Mouse (Mus musculus) hindbrain, embryonic 12.5 days (tissue): ENCODE data around the gene 5730455P16Rik. TPM values are rescaled to one million over a fixed set of nuclear protein-coding genes. Genes with fewer than 3 reads are reported as not detected.
"Not testable (repeated sequence)": the region's sequence is repeated elsewhere in the genome, so short reads cannot be mapped to it uniquely, and the experiment has no call there.

ENCODE experiments used
- ATAC-seq: fragments of 200-750 bp; cut with Nextera tagmentation; 2 replicates; pipeline ENCODE4 v1.8.0; 2017; ENCODE audit warnings: moderate TSS enrichment; ENCODE audit not compliant: low FRiP score
- H3K27ac ChIP-seq: fragments of 300-500 bp; sonication (generic); 2 replicates; pipeline ENCODE4 v1.5.1; 2016; ENCODE audit warnings: mild to moderate bottlenecking
- H3K27me3 ChIP-seq: fragments of 300-500 bp; sonication (generic); 2 replicates; pipeline ENCODE4 v1.6.1; 2016; ENCODE audit warnings: mild to moderate bottlenecking
- H3K36me3 ChIP-seq: fragments of 300-500 bp; sonication (generic); 2 replicates; pipeline ENCODE4 v1.6.1; 2016; ENCODE audit warnings: mild to moderate bottlenecking
- H3K4me1 ChIP-seq: fragments of 300-500 bp; sonication (generic); 2 replicates; pipeline ENCODE4 v1.6.1; 2016
- H3K4me2 ChIP-seq: fragments of 300-500 bp; sonication (generic); replicated peaks from 2 replicates; pipeline ENCODE4 v1.6.1; 2016; ENCODE audit warnings: mild to moderate bottlenecking
- H3K4me3 ChIP-seq: fragments of 300-500 bp; sonication (generic); 2 replicates; pipeline ENCODE4 v1.5.1; 2016; ENCODE audit warnings: mild to moderate bottlenecking
- H3K9ac ChIP-seq: fragments of 300-500 bp; sonication (generic); 2 replicates; pipeline ENCODE4 v1.6.1; 2016; ENCODE audit warnings: mild to moderate bottlenecking, moderate library complexity
- H3K9me3 ChIP-seq: fragments of 300-500 bp; sonication (generic); replicated peaks from 2 replicates; pipeline ENCODE4 v1.6.1; 2016; ENCODE audit warnings: mild to moderate bottlenecking
- WGBS: fragments of 180-500 bp; shearing (Covaris S2); methylation state at CpG from one replicate; pipeline ENCODE4 v1.1.7; 2016; 5-methylcytosine and 5-hydroxymethylcytosine counted together
- polyA plus RNA-seq: library from polyadenylated mRNA; unstranded; fragments of >200 nt; fragmentation: Nextera tagmentation; extraction: Ambion mirVana; gene quantifications from 2 replicates; pipeline ENCODE4 v1.2.1, GENCODE M21; 2016

The 5730455P16Rik gene
- polyA plus RNA-seq, 1 experiment from 2014 or later = 28.7 TPM

DNA sequence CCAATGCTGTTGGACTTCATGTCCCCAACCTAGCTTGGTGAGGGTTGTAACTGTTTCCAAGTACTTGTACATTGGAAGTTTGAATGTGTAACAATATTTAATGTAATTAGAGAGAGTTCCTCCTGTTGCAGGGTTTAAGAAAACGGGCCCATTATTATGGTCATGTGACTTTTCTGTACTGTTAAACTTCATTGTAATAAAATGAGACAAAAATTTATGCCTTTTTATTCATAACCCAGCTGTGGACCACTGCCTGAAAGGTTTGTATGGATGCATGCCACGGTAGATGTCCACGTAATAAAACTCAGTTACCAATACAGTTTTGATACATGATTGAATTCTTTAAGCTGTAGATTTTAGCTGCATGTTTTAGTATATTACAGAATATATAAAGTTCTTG lies 18.1 kb upstream of the 5730455P16Rik start:
- Histone ChIP-seq H3K4me1 (no peaks in the 10 kb centered on the region), H3K9me3 (no peaks in the 10 kb centered on the region), H3K4me3 (no peak overlapping the region), H3K27ac (no peak overlapping the region), H3K36me3 (peaks cover 72% of the 10 kb centered on the region), H3K27me3 (no peaks in the 10 kb centered on the region), H3K4me2 (no peak overlapping the region), H3K9ac (no peak overlapping the region)
- WGBS = 93% methylated on average over 3 of the region's 3 CpGs
- ATAC-seq = no peak

DNA sequence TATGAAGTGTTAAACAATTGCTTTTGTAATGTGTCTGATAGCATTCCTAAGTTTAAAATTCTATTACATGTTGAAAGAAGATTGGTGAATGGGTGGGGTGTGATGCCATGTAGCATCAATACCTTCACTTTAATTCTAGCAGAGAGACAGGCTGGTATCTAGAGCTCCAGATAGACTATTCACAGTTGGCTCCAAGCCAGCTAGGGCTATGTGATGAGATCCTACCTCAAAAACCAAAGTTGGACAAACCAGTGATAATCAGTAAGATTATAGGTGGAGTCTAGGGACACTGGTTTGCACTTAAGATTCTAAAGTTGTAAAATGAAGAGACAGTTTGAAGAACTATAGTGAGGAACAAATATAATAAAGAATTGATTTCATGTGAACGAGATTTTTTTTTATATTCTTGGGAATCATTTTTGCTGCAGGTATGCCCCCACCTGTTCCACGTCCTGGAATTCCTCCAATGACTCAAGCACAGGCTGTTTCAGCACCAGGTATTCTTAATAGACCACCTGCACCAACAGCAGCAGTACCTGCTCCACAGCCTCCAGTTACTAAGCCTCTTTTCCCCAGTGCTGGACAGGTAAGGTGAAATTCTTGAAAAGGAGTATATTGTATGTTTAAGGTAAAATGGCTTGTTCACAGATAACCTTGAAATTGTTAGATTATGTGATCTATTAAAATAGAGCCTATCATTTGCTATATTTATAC lies 13.7 kb upstream of the 5730455P16Rik start:
- H3K4me1 ChIP-seq = peaks cover 7% of the 10 kb centered on the region
- 99% methylated on average over 2 of the region's 2 CpGs for WGBS
- H3K9me3 ChIP-seq = no peaks in the 10 kb centered on the region
- no peak overlapping the region for H3K4me2 ChIP-seq
- H3K36me3 ChIP-seq = peaks cover 64% of the 10 kb centered on the region
- H3K4me3 ChIP-seq = no peak overlapping the region
- no peaks in the 10 kb centered on the region for H3K27me3 ChIP-seq
- ATAC-seq = no peak
- H3K9ac ChIP-seq = no peak overlapping the region
- no peak overlapping the region for H3K27ac ChIP-seq

GRCm38 (mm10) chr11:80389885-80390284 lies 12.1 kb upstream of the 5730455P16Rik start:
- WGBS = 87% methylated on average over 1 of the region's 1 CpGs
- Histone ChIP-seq H3K9me3 (no peaks in the 10 kb centered on the region), H3K27ac (no peak overlapping the region), H3K4me2 (no peak overlapping the region), H3K27me3 (no peaks in the 10 kb centered on the region), H3K9ac (no peak overlapping the region), H3K36me3 (peaks cover 47% of the 10 kb centered on the region), H3K4me3 (no peak overlapping the region), H3K4me1 (peaks cover 23% of the 10 kb centered on the region)
- ATAC-seq = no peak

DNA sequence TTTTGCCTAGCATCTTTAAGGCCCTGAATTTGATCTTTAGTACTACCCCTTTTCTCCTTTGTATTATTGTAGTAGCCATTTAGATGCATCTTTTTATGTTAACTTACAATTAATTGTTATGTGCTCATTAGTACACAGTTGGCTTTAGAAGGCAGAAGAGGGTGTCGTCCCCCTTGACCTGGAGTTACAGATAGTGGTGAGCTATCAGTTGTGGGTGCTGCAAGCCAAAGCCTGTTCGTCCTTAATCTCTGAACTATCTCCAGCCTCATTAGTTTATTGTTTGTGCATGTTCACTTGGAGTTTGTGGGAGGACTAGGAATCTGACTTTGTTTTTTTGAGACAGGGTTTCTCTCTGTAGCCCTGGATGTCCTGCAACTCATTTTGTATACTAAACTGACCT lies 9.0 kb upstream of the 5730455P16Rik start:
- 91% methylated on average over 2 of the region's 2 CpGs for whole genome bisulfite sequencing
- Histone ChIP-seq H3K36me3 (peaks cover 29% of the 10 kb centered on the region), H3K27ac (no peak overlapping the region)

DNA sequence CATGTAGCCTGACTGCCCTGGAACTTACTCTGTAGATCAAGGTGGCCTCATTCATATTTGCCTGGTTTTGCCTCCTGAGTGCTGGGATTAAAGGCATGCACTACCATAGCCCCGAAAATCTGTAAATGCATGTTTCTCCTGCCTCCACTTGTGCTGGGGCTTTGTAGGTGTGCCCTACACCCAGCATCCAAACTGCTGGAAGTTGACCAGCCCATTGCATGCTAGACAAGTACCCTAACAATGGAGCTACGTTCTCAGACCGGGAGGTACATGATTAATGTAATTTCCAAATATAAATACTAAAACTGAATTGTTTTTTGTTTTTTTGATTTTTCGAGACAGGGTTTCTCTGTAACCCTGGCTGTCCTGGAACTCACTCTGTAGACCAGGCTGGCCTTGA lies 7.2 kb upstream of the 5730455P16Rik start:
- H3K27me3 ChIP-seq = no peaks in the 10 kb centered on the region
- H3K9me3 ChIP-seq = no peaks in the 10 kb centered on the region
- peaks cover 22% of the 10 kb centered on the region for H3K36me3 ChIP-seq
- no peak for ATAC-seq
- 66% methylated on average over 4 of the region's 4 CpGs for WGBS
- H3K9ac ChIP-seq = peak overlapping the region; percentile 62
- no peak overlapping the region for H3K27ac ChIP-seq
- H3K4me2 ChIP-seq = peak overlapping the region; percentile 73
- peak overlapping the region; percentile 87 for H3K4me3 ChIP-seq
- peaks cover 26% of the 10 kb centered on the region for H3K4me1 ChIP-seq

More for the DNA sequence above, 9.0 kb upstream of the 5730455P16Rik start:
- Histone ChIP-seq H3K9ac (no peak overlapping the region), H3K4me1 (peaks cover 26% of the 10 kb centered on the region), H3K27me3 (no peaks in the 10 kb centered on the region), H3K4me3 (no peak overlapping the region), H3K9me3 (no peaks in the 10 kb centered on the region), H3K4me2 (peak overlapping the region; percentile 73)
- no peak for ATAC-seq

DNA sequence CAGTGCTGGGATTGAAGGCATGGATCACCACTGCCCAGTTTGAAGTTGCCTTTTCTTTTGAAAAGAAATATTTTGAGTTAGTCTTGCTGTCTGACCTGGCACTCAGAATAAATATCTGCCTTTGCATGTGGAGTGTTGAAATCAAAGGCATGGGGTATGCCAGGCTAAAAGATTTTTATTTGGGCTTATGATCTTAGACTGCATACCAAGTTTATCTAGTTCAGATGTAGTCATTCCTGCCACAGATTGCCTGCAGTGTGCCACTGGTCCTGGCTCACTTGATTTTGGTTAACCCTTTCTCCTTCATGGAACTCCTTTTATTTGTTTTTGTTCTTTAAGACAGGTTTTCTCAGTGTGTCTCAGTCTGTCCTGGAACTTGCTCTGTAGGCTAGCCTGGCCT lies 6.6 kb upstream of the 5730455P16Rik start:
- no peak overlapping the region for H3K27ac ChIP-seq
- H3K9me3 ChIP-seq = no peaks in the 10 kb centered on the region
- no peaks in the 10 kb centered on the region for H3K27me3 ChIP-seq
- H3K4me1 ChIP-seq = peaks cover 26% of the 10 kb centered on the region
- no peak for ATAC-seq
- peaks cover 22% of the 10 kb centered on the region for H3K36me3 ChIP-seq
- peak overlapping the region; percentile 62 for H3K9ac ChIP-seq
- H3K4me3 ChIP-seq = peak overlapping the region; percentile 87
- peak overlapping the region; percentile 73 for H3K4me2 ChIP-seq

GRCm38 (mm10) chr11:80383626-80384046 lies 5.8 kb upstream of the 5730455P16Rik start:
- 1% methylated on average over 20 of the region's 20 CpGs for WGBS
- no peaks in the 10 kb centered on the region for H3K9me3 ChIP-seq
- peak overlapping the region; percentile 92 for H3K27ac ChIP-seq
- H3K4me3 ChIP-seq = peak overlapping the region; percentile 87
- peak overlapping the region; percentile 11; the same call in 1 of the 2 replicates for H3K4me2 ChIP-seq
- 0 out of 2 replicates have a peak, but pooled peaks have one; percentile 21 for ATAC-seq
- H3K4me1 ChIP-seq = peaks cover 26% of the 10 kb centered on the region
- peaks cover 17% of the 10 kb centered on the region for H3K36me3 ChIP-seq
- no peaks in the 10 kb centered on the region for H3K27me3 ChIP-seq
- peak overlapping the region; percentile 95 for H3K9ac ChIP-seq

DNA sequence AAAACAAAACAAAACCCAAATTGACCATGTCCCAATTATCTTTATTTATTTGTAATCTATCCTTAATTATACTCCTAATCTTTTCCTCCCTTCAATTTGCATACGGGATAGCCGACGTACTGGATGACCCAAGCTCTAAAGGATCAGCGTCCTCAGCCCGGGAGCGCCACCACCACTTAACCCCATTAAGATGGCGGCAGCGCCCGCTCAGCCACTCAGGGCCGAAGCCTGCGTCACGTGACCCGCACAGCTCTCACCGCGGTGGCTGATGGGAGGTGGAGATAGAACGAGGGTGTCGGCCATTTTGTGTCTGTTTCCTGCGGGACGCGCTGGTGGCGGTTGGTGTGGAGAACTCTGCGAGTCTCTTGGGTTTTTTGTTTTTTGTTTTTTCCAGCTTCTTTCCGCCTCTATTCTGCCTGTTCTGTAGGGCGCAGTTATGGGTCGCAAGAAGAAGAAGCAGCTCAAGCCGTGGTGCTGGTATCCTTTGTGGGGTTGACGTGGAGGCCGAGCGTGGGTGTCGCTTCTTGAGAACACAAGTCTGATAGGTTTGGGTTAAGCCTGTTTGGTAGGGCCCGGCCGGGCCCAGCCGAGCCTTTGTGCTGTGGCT lies 5.3 kb upstream of the 5730455P16Rik start, which contains the start of gene Zfp207:
TSS of gene Zfp207 (plus strand) at position 261 of the 607 bp plus-strand sequence.
- H3K9ac ChIP-seq = peak within 1 kb of the TSS; percentile 95
- WGBS = under 1% methylated on average over 33 of the region's 33 CpGs
- H3K4me2 ChIP-seq = peak within 1 kb of the TSS; percentile 73
- H3K9me3 ChIP-seq = no peaks in the 10 kb centered on the region
- peak within 1 kb of the TSS; percentile 92 for H3K27ac ChIP-seq
- H3K4me1 ChIP-seq = peaks cover 26% of the 10 kb centered on the region
- ATAC-seq = peak; percentile 94
- H3K4me3 ChIP-seq = peak within 1 kb of the TSS; percentile 87
- peaks cover 13% of the 10 kb centered on the region for H3K36me3 ChIP-seq
- no peaks in the 10 kb centered on the region for H3K27me3 ChIP-seq

DNA sequence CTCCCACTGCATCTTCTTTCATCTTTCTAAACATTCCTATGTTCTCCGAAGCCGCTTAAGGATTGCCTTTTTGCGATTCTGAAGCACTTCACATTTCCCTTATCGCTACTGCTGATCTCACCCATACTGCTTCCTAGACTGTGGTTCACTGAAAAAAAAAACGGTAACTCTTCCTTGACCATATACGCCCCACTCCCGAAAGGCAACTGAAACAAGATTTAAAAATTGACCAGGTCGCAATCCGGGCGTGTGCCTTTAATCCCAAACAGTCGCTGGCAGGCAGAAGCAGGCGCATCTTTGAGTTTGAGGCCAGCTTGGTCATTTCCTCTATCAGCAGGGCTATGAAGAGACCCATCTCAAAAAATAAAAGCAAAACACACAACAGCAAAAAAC lies 4.8 kb upstream of the 5730455P16Rik start:
- no peaks in the 10 kb centered on the region for H3K9me3 ChIP-seq
- peak overlapping the region; percentile 87 for H3K4me3 ChIP-seq
- peaks cover 8% of the 10 kb centered on the region for H3K36me3 ChIP-seq
- peak overlapping the region; percentile 95 for H3K9ac ChIP-seq
- 9% methylated on average over 12 of the region's 12 CpGs for WGBS
- H3K27me3 ChIP-seq = no peaks in the 10 kb centered on the region
- H3K4me2 ChIP-seq = peak overlapping the region; percentile 66
- ATAC-seq = peak; percentile 20; the same call in 1 of the 2 replicates
- peaks cover 26% of the 10 kb centered on the region for H3K4me1 ChIP-seq
- H3K27ac ChIP-seq = peak overlapping the region; percentile 92

DNA sequence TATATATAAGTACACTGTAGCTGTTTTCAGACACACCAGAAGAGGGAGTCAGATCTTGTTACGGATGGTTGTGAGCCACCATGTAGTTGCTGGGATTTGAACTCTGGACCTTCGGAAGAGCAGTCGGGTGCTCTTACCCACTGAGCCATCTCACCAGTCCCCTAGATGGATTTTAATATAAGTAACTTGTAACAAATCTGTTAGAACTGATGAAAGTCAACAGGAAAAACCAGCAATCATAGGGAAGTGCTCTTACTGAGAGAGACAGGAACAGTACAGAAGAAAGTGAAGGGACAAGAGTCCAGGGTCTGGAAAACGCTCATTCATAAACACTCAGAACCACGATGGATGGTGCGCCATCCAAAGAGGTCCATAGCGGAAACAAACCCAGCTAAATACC lies 1.4 kb upstream of the 5730455P16Rik start:
- not testable (repeated sequence) for H3K4me1 ChIP-seq, H3K27ac ChIP-seq, ATAC-seq, H3K4me2 ChIP-seq, H3K9me3 ChIP-seq, H3K9ac ChIP-seq, H3K27me3 ChIP-seq, H3K36me3 ChIP-seq, H3K4me3 ChIP-seq
- WGBS = 97% methylated on average over 7 of the region's 7 CpGs

- not testable (repeated sequence) for H3K27me3 ChIP-seq, ATAC-seq
These were observed 726 bp upstream of the 5730455P16Rik start for GRCm38 (mm10) chr11:80378452-80379068.

GRCm38 (mm10) chr11:80376651-80377050 lies 1.2 kb downstream of the 5730455P16Rik start:
- Histone ChIP-seq H3K27me3 (no peaks in the 10 kb centered on the region), H3K9ac (no peak overlapping the region), H3K9me3 (no peaks in the 10 kb centered on the region), H3K27ac (no peak overlapping the region), H3K4me1 (peaks cover 8% of the 10 kb centered on the region), H3K4me2 (peak overlapping the region; percentile 85), H3K4me3 (no peak overlapping the region), H3K36me3 (peaks cover 25% of the 10 kb centered on the region)
- 75% methylated on average over 4 of the region's 4 CpGs for WGBS
- no peak for ATAC-seq

More at GRCm38 (mm10) chr11:80378452-80379068, 726 bp upstream of the 5730455P16Rik start:
- Histone ChIP-seq H3K36me3 (peaks cover 14% of the 10 kb centered on the region), H3K4me3 (peak overlapping the region; percentile 78), H3K27ac (peak overlapping the region; percentile 89; the same call in 1 of the 2 replicates), H3K4me2 (peak overlapping the region; percentile 85)
- 65% methylated on average over 2 of the region's 2 CpGs for WGBS
- H3K9me3 ChIP-seq, H3K4me1 ChIP-seq, H3K9ac ChIP-seq: not testable (repeated sequence)
